Mouse (Mus musculus) liver, adult 2 months (tissue): ENCODE measurements around the gene Toe1.

Experiments
- CTCF ChIP-seq: fragments of 200-500 bp; IDR thresholded peaks from 2 replicates; pipeline ENCODE4 v1.5.1; 2011; ENCODE audit warnings: low read depth, low read length, control low read depth
- POLR2A ChIP-seq: fragments of 200-500 bp; IDR thresholded peaks from 2 replicates; pipeline ENCODE4 v1.6.1; 2011; ENCODE audit warnings: low read length, control low read depth; ENCODE audit not compliant: insufficient read depth; ENCODE audit errors: extremely low read depth

DNA sequence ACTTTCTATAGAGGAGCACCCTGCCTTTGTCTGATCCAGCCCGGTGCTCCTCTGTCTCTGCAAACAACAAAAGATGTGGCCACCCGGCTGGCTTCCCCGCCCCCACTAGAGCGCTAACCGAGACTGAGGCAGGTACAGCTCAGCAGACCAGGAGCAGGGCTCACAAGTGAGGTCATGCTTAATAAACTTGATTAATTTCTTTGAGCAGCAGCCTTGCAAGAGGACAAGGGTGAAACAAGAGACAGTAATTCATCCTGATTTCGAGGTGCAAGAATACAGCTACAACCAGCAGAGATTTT, 22.6 kb upstream of the Toe1 start:
- TF ChIP-seq CTCF: no peak
- TF ChIP-seq POLR2A: no peak
